Mouse (Mus musculus): ENCODE results near the gene Cdk15.

DNA sequence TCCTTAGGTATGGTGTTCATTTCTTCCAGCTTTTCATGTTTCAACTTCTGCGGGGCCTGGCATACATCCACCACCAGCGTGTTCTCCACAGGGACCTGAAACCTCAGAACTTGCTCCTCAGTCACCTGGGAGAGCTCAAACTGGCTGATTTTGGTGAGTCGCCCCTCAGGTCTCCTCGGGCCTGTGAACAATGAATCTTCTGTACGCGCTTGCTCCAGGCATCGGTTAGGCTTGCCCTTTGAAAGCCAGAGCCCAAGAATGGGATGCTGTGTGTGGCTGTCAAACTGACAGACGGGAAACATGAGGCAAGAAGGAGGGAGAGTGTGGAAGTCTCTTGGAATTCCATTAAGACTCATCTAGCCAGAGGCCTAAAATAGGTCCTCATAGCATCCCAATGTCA is 31.0 kb downstream of the Cdk15 start:
- TF ChIP-seq MYOG (IDR thresholded peaks at IDR 0.05; ENCODE audit: control insufficient read depth in 1 of 3, insufficient read depth in 1 of 3, insufficient read length in 2 of 3, low read depth in 2 of 3) (no peak), POLR2A (IDR thresholded peaks at IDR 0.05; ENCODE audit: insufficient read length, low read depth) (no peak), MAX (IDR thresholded peaks at IDR 0.05; ENCODE audit: low read depth) (no peak), CEBPB (IDR thresholded peaks at IDR 0.05; ENCODE audit: insufficient read depth, poor library complexity, severe bottlenecking) (no peak), REST (IDR thresholded peaks at IDR 0.05; ENCODE audit: insufficient read depth, insufficient read length) (no peak), POLR2AphosphoS2 (IDR thresholded peaks at IDR 0.05; ENCODE audit: insufficient read length, low read depth) (no peak), E2F4 (IDR thresholded peaks at IDR 0.05; ENCODE audit: insufficient read depth) (no peak), TCF12 (IDR thresholded peaks at IDR 0.05; ENCODE audit: insufficient read depth, poor library complexity, severe bottlenecking) (no peak), MYOD1 (IDR thresholded peaks at IDR 0.05; ENCODE audit: control insufficient read depth in 1 of 3, insufficient read length in 2 of 3, low read depth in 2 of 3) (no peak), USF1 (IDR thresholded peaks at IDR 0.05; ENCODE audit: low read depth) (no peak), TCF3 (IDR thresholded peaks at IDR 0.05; ENCODE audit: insufficient read length, low read depth) (no peak)
